Mouse (Mus musculus): ENCODE data around the gene Mapk7. TPM values are rescaled to one million over a fixed set of nuclear protein-coding genes. Genes with fewer than 3 reads are reported as not detected.

The Mapk7 gene
- polyA plus RNA-seq, 1 experiment from 2014 or later, result 87.3 TPM

DNA sequence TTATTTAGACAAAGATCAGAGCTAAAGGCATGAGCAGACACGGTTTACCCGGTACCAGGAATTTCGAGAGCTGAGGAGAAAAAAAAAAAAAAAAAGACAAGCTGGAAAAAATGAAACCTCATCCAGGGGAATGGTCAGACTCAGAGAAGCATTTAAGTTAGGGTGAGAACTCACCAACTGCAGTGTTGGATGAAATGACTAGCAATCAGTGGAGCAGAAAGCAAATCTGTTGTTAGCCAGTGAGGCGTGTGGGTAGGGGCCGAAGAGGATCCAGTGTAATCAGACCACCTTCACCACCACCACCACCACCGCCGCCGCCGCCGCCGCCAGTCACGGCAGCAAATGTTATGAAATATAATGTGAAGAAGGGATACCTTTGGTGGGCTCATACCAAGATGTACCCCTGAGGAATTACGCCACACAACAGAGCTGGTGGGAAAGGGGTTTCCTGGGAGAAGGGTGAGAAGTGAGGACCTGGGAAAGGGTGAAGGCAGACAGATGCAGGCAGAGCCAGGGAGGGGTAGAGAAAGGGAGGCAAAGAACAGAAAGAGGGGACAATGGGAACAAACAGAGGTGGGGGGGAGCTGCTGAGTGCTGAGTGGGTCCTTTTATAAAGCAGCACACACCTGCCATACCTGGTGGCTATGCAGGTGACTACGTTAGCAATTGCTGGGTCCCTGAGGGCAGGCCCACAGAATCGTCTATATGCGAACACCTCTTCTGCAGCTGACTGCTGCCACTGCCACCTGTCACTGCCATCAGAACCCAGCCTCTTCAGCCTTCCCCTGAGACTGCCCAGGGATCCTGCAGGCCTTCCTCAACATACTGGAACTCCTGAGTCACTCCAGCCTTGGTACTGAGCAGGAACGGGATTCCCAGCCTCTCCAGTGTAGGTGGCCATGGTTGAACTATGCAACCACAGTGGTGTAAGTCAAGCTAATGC lies 16.4 kb downstream of the Mapk7 start:
- Histone ChIP-seq H3K9me3 (no peaks in the 10 kb centered on the region), H3K9ac (no peak overlapping the region), H3K36me3 (no peaks in the 10 kb centered on the region), H3K4me3 (no peak overlapping the region), H3K4me1 (peaks cover 20% of the 10 kb centered on the region), H3K27me3 (no peaks in the 10 kb centered on the region), H3K4me2 (replicated peaks) (peak overlapping the region; percentile 45; the same call in 1 of the 2 replicates), H3K27ac (no peak overlapping the region)
- 73% methylated on average over 17 of the region's 17 CpGs for WGBS
- no peak for ATAC-seq (ENCODE audit: low FRiP score, low read depth)

DNA sequence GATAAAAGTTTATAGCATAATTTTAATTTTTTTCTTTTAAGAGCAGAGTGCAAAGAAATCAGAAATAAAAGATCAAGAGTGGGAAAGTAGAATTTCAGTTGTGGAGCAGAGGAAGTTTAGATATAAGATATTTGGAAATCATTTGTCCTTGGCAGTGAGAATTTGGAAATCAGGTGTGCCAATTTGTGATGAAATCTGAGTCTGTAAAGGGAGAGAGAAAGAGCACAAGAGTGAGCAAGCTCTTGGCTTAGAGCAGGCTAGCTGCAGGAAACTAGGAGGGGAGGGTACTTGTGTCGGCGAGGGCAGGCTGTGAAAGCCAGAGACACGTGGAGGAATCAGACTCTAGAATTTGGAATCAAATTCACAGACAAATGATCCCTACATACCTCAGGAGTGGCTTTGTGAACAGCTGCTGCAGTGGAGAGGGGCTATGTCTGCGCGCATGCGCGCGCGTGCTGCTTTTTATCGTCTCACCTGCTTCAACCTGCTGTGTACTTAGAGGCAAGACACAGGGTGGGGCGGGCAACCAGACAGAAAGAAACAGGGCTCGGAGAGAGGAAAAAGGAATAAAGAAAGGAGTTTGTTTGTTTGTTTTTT lies 17.3 kb downstream of the Mapk7 start:
- Histone ChIP-seq H3K9me3 (no peaks in the 10 kb centered on the region), H3K4me1 (peaks cover 18% of the 10 kb centered on the region), H3K27ac (no peak overlapping the region), H3K36me3 (no peaks in the 10 kb centered on the region), H3K9ac (0 out of 2 replicates have a peak overlapping the region, but pooled peaks have one; percentile 4), H3K27me3 (no peaks in the 10 kb centered on the region), H3K4me2 (replicated peaks) (peak overlapping the region; percentile 45), H3K4me3 (no peak overlapping the region)
- ATAC-seq (ENCODE audit: low FRiP score, low read depth), result no peak
- WGBS, result 42% methylated on average over 12 of the region's 12 CpGs

- WGBS, result 65% methylated on average over 4 of the region's 4 CpGs
- peaks cover 11% of the 10 kb centered on the region for H3K4me1 ChIP-seq
Observed at GRCm38 (mm10) chr11:61473630-61474029, 20.6 kb downstream of the Mapk7 start.

GRCm38 (mm10) chr11:61470880-61471279 lies 23.3 kb downstream of the Mapk7 start:
- Histone ChIP-seq H3K9ac (no peak overlapping the region), H3K4me1 (no peaks in the 10 kb centered on the region), H3K36me3 (no peaks in the 10 kb centered on the region), H3K4me2 (replicated peaks) (no peak overlapping the region), H3K27ac (no peak overlapping the region), H3K9me3 (0 out of 2 replicates have a peak, but pooled peaks cover 5% of the 10 kb centered on the region), H3K27me3 (no peaks in the 10 kb centered on the region), H3K4me3 (no peak overlapping the region)
- ATAC-seq (ENCODE audit: low FRiP score, low read depth), result no peak

More at GRCm38 (mm10) chr11:61473630-61474029, 20.6 kb downstream of the Mapk7 start:
- no peaks in the 10 kb centered on the region for H3K27me3 ChIP-seq
- ATAC-seq (ENCODE audit: low FRiP score, low read depth), result no peak
- no peak overlapping the region for H3K9ac ChIP-seq
- no peaks in the 10 kb centered on the region for H3K36me3 ChIP-seq
- no peaks in the 10 kb centered on the region for H3K9me3 ChIP-seq
- no peak overlapping the region for H3K4me3 ChIP-seq
- no peak overlapping the region for H3K27ac ChIP-seq
- no peak overlapping the region for H3K4me2 ChIP-seq (replicated peaks)

GRCm38 (mm10) chr11:61469317-61469917 lies 24.8 kb downstream of the Mapk7 start:
- H3K9me3 ChIP-seq, result 0 out of 2 replicates have a peak, but pooled peaks cover 5% of the 10 kb centered on the region
- 67% methylated on average over 7 of the region's 7 CpGs for WGBS
- no peak for ATAC-seq (ENCODE audit: low FRiP score, low read depth)
- no peaks in the 10 kb centered on the region for H3K36me3 ChIP-seq
- no peak overlapping the region for H3K27ac ChIP-seq
- H3K27me3 ChIP-seq, result no peaks in the 10 kb centered on the region
- no peak overlapping the region for H3K4me3 ChIP-seq
- H3K4me1 ChIP-seq, result peaks cover 4% of the 10 kb centered on the region; the same call in 1 of the 2 replicates
- no peak overlapping the region for H3K9ac ChIP-seq
- H3K4me2 ChIP-seq (replicated peaks), result no peak overlapping the region

DNA sequence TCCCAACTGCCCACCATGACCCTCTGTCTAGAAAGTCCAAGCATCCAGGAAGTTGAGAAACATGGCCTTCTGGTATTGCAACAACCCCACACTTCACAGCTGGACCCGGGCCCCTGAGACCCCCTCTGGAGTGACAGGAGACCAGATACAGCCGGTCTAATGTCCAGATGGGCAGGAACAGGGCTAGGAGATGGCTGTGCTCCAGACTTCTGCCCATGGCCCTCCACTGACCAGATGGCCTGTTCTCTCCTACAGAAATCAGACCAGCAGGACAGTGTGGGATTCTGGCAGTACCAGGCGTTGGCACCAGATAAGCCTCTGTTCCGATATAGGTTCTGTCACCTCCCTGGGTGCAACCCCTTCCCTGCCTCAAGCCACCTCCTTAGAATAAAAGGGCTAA lies 25.7 kb downstream of the Mapk7 start:
- Histone ChIP-seq H3K36me3 (no peaks in the 10 kb centered on the region), H3K4me1 (peaks cover 7% of the 10 kb centered on the region), H3K9ac (no peak overlapping the region), H3K27ac (no peak overlapping the region), H3K4me3 (no peak overlapping the region), H3K9me3 (0 out of 2 replicates have a peak, but pooled peaks cover 5% of the 10 kb centered on the region), H3K4me2 (replicated peaks) (no peak overlapping the region), H3K27me3 (no peaks in the 10 kb centered on the region)
- WGBS, result 86% methylated on average over 4 of the region's 4 CpGs
- no peak for ATAC-seq (ENCODE audit: low FRiP score, low read depth)

- Histone ChIP-seq H3K36me3 (no peaks in the 10 kb centered on the region), H3K4me1 (peaks cover 12% of the 10 kb centered on the region), H3K4me3 (no peak overlapping the region), H3K27me3 (no peaks in the 10 kb centered on the region), H3K9ac (no peak overlapping the region), H3K4me2 (replicated peaks) (no peak overlapping the region), H3K27ac (no peak overlapping the region), H3K9me3 (0 out of 2 replicates have a peak, but pooled peaks cover 5% of the 10 kb centered on the region)
- ATAC-seq (ENCODE audit: low FRiP score, low read depth), result no peak
- WGBS, result 64% methylated on average over 4 of the region's 4 CpGs
Observed at GRCm38 (mm10) chr11:61465422-61465821, 28.8 kb downstream of the Mapk7 start.

- H3K4me1 ChIP-seq, result peaks cover 12% of the 10 kb centered on the region
- whole genome bisulfite sequencing, result 49% methylated on average over 2 of the region's 2 CpGs
- H3K27me3 ChIP-seq, result no peaks in the 10 kb centered on the region
- no peaks in the 10 kb centered on the region for H3K36me3 ChIP-seq
- 0 out of 2 replicates have a peak, but pooled peaks cover 10% of the 10 kb centered on the region for H3K9me3 ChIP-seq
- peak overlapping the region; percentile 55; the same call in 1 of the 2 replicates for H3K27ac ChIP-seq
- no peak for ATAC-seq (ENCODE audit: low FRiP score, low read depth)
- no peak overlapping the region for H3K4me2 ChIP-seq (replicated peaks)
- no peak overlapping the region for H3K9ac ChIP-seq
- no peak overlapping the region for H3K4me3 ChIP-seq
Observed at GRCm38 (mm10) chr11:61464071-61464470, 30.1 kb downstream of the Mapk7 start.

DNA sequence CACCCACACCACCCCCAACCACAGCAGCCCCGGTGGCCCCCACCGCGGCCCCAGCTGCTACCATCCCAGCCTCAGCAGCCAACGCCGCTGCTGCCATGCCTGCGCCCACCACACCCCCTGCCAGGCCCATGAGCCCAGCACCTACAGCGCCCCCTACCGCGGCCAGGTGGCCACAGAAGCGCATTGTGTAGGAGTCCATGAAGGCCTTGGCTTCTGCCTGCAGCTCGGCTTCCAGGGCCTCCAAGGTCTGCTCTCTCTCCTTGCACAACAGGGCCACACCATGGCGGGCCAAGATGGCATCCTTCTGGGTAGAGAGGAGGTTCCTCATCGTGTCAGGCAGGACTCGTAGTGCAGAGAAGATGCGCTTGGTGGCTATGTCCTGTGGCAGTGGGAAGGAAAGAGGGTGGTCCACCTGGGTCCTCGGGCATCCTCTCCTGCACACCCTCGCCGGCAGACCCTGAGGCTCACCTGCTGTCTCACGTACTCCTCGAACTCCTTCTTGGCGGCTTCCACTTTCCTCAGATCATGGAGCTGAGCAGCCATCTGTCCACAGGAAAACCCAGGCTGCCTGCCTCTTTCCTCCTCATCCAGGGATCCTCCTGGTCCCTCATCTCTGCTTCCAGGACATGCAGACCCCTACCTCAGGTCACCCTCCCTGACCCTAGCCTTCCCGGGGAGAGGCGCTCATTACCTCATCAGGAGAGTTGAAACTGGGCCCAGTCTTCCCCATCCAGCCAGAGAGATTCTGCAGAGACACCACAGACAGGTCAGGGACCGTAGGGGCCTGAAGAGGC lies 44.5 kb downstream of the Mapk7 start:
- Histone ChIP-seq H3K4me3 (no peak overlapping the region), H3K9ac (no peak overlapping the region; the same call in 1 of the 2 replicates), H3K9me3 (no peaks in the 10 kb centered on the region), H3K27ac (peak overlapping the region; percentile 81), H3K4me2 (replicated peaks) (no peak overlapping the region), H3K4me1 (peaks cover 44% of the 10 kb centered on the region), H3K36me3 (no peaks in the 10 kb centered on the region), H3K27me3 (peaks cover 14% of the 10 kb centered on the region; the same call in 1 of the 2 replicates)
- 73% methylated on average over 24 of the region's 24 CpGs for WGBS
- ATAC-seq (ENCODE audit: low FRiP score, low read depth), result no peak

DNA sequence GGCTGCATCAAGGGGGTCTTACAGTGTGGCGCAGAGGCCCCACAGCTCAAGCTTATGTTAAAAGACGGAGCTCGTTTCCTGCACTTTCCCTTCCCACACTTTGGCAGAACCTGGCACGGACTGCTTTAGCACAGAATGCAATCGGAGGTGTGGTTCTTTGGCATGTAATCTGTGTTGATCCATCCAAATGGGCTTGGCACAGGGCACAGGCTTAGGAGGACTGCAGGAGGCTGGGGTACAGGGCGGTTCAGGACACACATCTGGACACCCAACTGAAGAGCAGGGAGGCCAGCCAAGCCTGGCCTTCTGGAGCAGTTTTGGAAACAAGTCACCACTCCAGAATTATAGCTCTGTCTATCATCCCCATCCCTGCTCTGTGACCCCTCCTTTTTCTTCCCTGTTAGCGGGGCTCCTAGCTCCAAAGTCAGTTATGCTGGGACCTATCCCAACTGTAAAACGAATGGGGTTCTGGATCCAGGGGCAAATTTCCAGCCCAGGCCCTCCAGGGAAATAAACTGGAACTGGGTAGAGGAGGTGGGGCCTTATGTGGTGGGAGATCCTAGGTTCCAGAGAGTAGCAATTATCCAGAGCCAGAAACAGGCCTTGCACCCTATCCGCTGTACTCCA lies 45.5 kb downstream of the Mapk7 start:
- peak overlapping the region; percentile 81 for H3K27ac ChIP-seq
- H3K9me3 ChIP-seq, result no peaks in the 10 kb centered on the region
- peak overlapping the region; percentile 37; the same call in 1 of the 2 replicates for H3K4me2 ChIP-seq (replicated peaks)
- H3K4me1 ChIP-seq, result peaks cover 38% of the 10 kb centered on the region
- no peak overlapping the region for H3K4me3 ChIP-seq
- WGBS, result 41% methylated on average over 9 of the region's 9 CpGs
- ATAC-seq (ENCODE audit: low FRiP score, low read depth), result peak; percentile 71
- H3K36me3 ChIP-seq, result no peaks in the 10 kb centered on the region
- H3K9ac ChIP-seq, result no peak overlapping the region
- H3K27me3 ChIP-seq, result peaks cover 14% of the 10 kb centered on the region; the same call in 1 of the 2 replicates

GRCm38 (mm10) chr11:61448041-61448440 lies 46.2 kb downstream of the Mapk7 start:
- Histone ChIP-seq H3K27ac (peak overlapping the region; percentile 81; the same call in 1 of the 2 replicates), H3K4me2 (replicated peaks) (peak overlapping the region; percentile 37; the same call in 1 of the 2 replicates), H3K27me3 (peaks cover 9% of the 10 kb centered on the region; the same call in 1 of the 2 replicates), H3K36me3 (no peaks in the 10 kb centered on the region), H3K9ac (no peak overlapping the region), H3K4me1 (peaks cover 32% of the 10 kb centered on the region), H3K4me3 (no peak overlapping the region), H3K9me3 (no peaks in the 10 kb centered on the region)
- WGBS, result 54% methylated on average over 5 of the region's 5 CpGs
- ATAC-seq (ENCODE audit: low FRiP score, low read depth), result no peak

Measured in limb, embryonic 13.5 days (tissue).